Mouse (Mus musculus): ENCODE results near the gene Tbc1d9b. TPM values are rescaled to one million over a fixed set of nuclear protein-coding genes. Genes with fewer than 3 reads are reported as not detected.

The Tbc1d9b gene
- polyA plus RNA-seq, 2 experiments = 8.4 to 9.5 TPM

GRCm38 (mm10) chr11:50132265-50132664 is 1.1 kb downstream of the Tbc1d9b start:
- Histone ChIP-seq H3K4me1 (replicated peaks; ENCODE audit: control insufficient read depth in 2 of 2, insufficient read depth in 2 of 2, low read length in 1 of 2) (peaks cover 14 to 15% of the 10 kb centered on the region in 2 experiments), H3K4me3 (ENCODE audit: insufficient read depth in 1 of 2, low read depth in 2 of 2, low read length in 2 of 2) (peak overlapping the region; percentile 67 to 89), H3K9me3 (ENCODE audit: control insufficient read depth, low read length) (no peaks in the 10 kb centered on the region), H3K27ac (no peak overlapping the region), H3K9ac (replicated peaks) (peak overlapping the region; percentile 82; the same call in 1 of the 2 replicates), H3K36me3 (replicated peaks; ENCODE audit: control insufficient read depth, insufficient read depth, low read depth) (peaks cover 4% of the 10 kb centered on the region; the same call in 1 of the 2 replicates), H3K27me3 (ENCODE audit: control insufficient read depth, insufficient read depth, low read length) (no peaks in the 10 kb centered on the region), H3K4me2 (ENCODE audit: low read depth) (peak overlapping the region; percentile 91)
- 71% methylated on average over 6 of the region's 6 CpGs for WGBS (ENCODE audit: insufficient replicate concordance)
- ATAC-seq (ENCODE audit: insufficient read depth) = no peak
- DNase-seq (ENCODE audit: low read depth in 3 of 3, low spot score in 3 of 3) = no peak
- no peak for TF ChIP-seq CTCF (IDR thresholded peaks at IDR 0.05; ENCODE audit: low read depth)
- TF ChIP-seq EP300 (IDR thresholded peaks at IDR 0.05; ENCODE audit: low read depth) = no peak

GRCm38 (mm10) chr11:50134136-50134859 is 3.1 kb downstream of the Tbc1d9b start:
- ATAC-seq (ENCODE audit: insufficient read depth) = no peak

GRCm38 (mm10) chr11:50138206-50138822 is 7.1 kb downstream of the Tbc1d9b start:
- Histone ChIP-seq H3K27me3 (ENCODE audit: control insufficient read depth, insufficient read depth, low read length) (no peaks in the 10 kb centered on the region), H3K4me1 (replicated peaks; ENCODE audit: control insufficient read depth in 2 of 2, insufficient read depth in 2 of 2, low read length in 1 of 2) (peaks cover 10 to 11% of the 10 kb centered on the region in 2 experiments), H3K9ac (replicated peaks) (no peak overlapping the region), H3K4me3 (ENCODE audit: insufficient read depth in 1 of 2, low read depth in 2 of 2, low read length in 2 of 2) (no peak overlapping the region), H3K9me3 (ENCODE audit: control insufficient read depth, low read length) (no peaks in the 10 kb centered on the region), H3K27ac (no peak overlapping the region), H3K4me2 (ENCODE audit: low read depth) (no peak overlapping the region), H3K36me3 (replicated peaks; ENCODE audit: control insufficient read depth, insufficient read depth, low read depth) (peaks cover 13% of the 10 kb centered on the region)
- TF ChIP-seq CTCF (IDR thresholded peaks at IDR 0.05; ENCODE audit: low read depth) (no peak), EP300 (IDR thresholded peaks at IDR 0.05; ENCODE audit: low read depth) (no peak)
- 60% methylated on average over 10 of the region's 10 CpGs for WGBS (ENCODE audit: insufficient replicate concordance)
- ATAC-seq (ENCODE audit: insufficient read depth) = no peak
- DNase-seq (ENCODE audit: low read depth in 3 of 3, low spot score in 3 of 3) = no peak

More at GRCm38 (mm10) chr11:50134136-50134859, 3.1 kb downstream of the Tbc1d9b start:
- no peak overlapping the region for H3K4me3 ChIP-seq (ENCODE audit: insufficient read depth in 1 of 2, low read depth in 2 of 2, low read length in 2 of 2)
- H3K9me3 ChIP-seq (ENCODE audit: control insufficient read depth, low read length) = no peaks in the 10 kb centered on the region
- peak overlapping the region; percentile 20; the same call in 1 of the 2 replicates for H3K27ac ChIP-seq
- peaks cover 4% of the 10 kb centered on the region; the same call in 1 of the 2 replicates for H3K36me3 ChIP-seq (replicated peaks; ENCODE audit: control insufficient read depth, insufficient read depth, low read depth)
- H3K9ac ChIP-seq (replicated peaks) = no peak overlapping the region
- no peak for TF ChIP-seq CTCF (IDR thresholded peaks at IDR 0.05; ENCODE audit: low read depth)
- TF ChIP-seq EP300 (IDR thresholded peaks at IDR 0.05; ENCODE audit: low read depth) = 0 out of 2 replicates have a peak, but pooled peaks have one; percentile 33
- DNase-seq (ENCODE audit: low read depth in 3 of 3, low spot score in 3 of 3) = no peak
- peaks cover 10 to 11% of the 10 kb centered on the region in 2 experiments for H3K4me1 ChIP-seq (replicated peaks; ENCODE audit: control insufficient read depth in 2 of 2, insufficient read depth in 2 of 2, low read length in 1 of 2)
- 22% methylated on average over 10 of the region's 10 CpGs for WGBS (ENCODE audit: insufficient replicate concordance)
- H3K27me3 ChIP-seq (ENCODE audit: control insufficient read depth, insufficient read depth, low read length) = no peaks in the 10 kb centered on the region
- peak overlapping the region; percentile 16; the same call in 1 of the 2 replicates for H3K4me2 ChIP-seq (ENCODE audit: low read depth)

- Histone ChIP-seq H3K4me1 (replicated peaks; ENCODE audit: control insufficient read depth in 2 of 2, insufficient read depth in 2 of 2, low read length in 1 of 2) (peaks cover under 1 to 1% of the 10 kb centered on the region in 2 experiments), H3K4me2 (ENCODE audit: low read depth) (no peak overlapping the region), H3K4me3 (ENCODE audit: insufficient read depth in 1 of 2, low read depth in 2 of 2, low read length in 2 of 2) (no peak overlapping the region), H3K36me3 (replicated peaks; ENCODE audit: control insufficient read depth, insufficient read depth, low read depth) (peaks cover 13% of the 10 kb centered on the region), H3K27ac (no peak overlapping the region), H3K9ac (replicated peaks) (no peak overlapping the region), H3K27me3 (ENCODE audit: control insufficient read depth, insufficient read depth, low read length) (no peaks in the 10 kb centered on the region), H3K9me3 (ENCODE audit: control insufficient read depth, low read length) (no peaks in the 10 kb centered on the region)
- 0 out of 2 replicates have a peak, but pooled peaks have one; percentile 28 for ATAC-seq (ENCODE audit: insufficient read depth)
- 67% methylated on average over 7 of the region's 7 CpGs for WGBS (ENCODE audit: insufficient replicate concordance)
- no peak for TF ChIP-seq CTCF (IDR thresholded peaks at IDR 0.05; ENCODE audit: low read depth)
- TF ChIP-seq EP300 (IDR thresholded peaks at IDR 0.05; ENCODE audit: low read depth) = no peak
- DNase-seq (ENCODE audit: low read depth in 3 of 3, low spot score in 3 of 3) = no peak
Measured at GRCm38 (mm10) chr11:50139571-50139970, 8.4 kb downstream of the Tbc1d9b start.

- WGBS (ENCODE audit: insufficient replicate concordance) = 84% methylated on average over 3 of the region's 3 CpGs
- Histone ChIP-seq H3K4me3 (ENCODE audit: insufficient read depth in 1 of 2, low read depth in 2 of 2, low read length in 2 of 2) (no peak overlapping the region), H3K27ac (no peak overlapping the region), H3K36me3 (replicated peaks; ENCODE audit: control insufficient read depth, insufficient read depth, low read depth) (peaks cover 16% of the 10 kb centered on the region), H3K27me3 (ENCODE audit: control insufficient read depth, insufficient read depth, low read length) (no peaks in the 10 kb centered on the region), H3K4me1 (replicated peaks; ENCODE audit: control insufficient read depth in 2 of 2, insufficient read depth in 2 of 2, low read length in 1 of 2) (no peaks in the 10 kb centered on the region), H3K9ac (replicated peaks) (no peak overlapping the region), H3K4me2 (ENCODE audit: low read depth) (no peak overlapping the region), H3K9me3 (ENCODE audit: control insufficient read depth, low read length) (no peaks in the 10 kb centered on the region)
- DNase-seq (ENCODE audit: low read depth in 3 of 3, low spot score in 3 of 3) (no peak), ATAC-seq (ENCODE audit: insufficient read depth) (no peak)
- TF ChIP-seq CTCF (IDR thresholded peaks at IDR 0.05; ENCODE audit: low read depth) = no peak
- no peak for TF ChIP-seq EP300 (IDR thresholded peaks at IDR 0.05; ENCODE audit: low read depth)
Measured at GRCm38 (mm10) chr11:50145529-50145928, 14.3 kb downstream of the Tbc1d9b start.
